Mouse (Mus musculus) spleen, postnatal 10 days (tissue): ENCODE measurements around the gene Ranbp2.

Experiments
- DNase-seq, 2 experiments: peaks; one replicate each; pipeline ENCODE4 v3.0.0; 2021 to 2022; ENCODE audit warnings: low spot score in 2 of 2

Gene Ranbp2

DNA sequence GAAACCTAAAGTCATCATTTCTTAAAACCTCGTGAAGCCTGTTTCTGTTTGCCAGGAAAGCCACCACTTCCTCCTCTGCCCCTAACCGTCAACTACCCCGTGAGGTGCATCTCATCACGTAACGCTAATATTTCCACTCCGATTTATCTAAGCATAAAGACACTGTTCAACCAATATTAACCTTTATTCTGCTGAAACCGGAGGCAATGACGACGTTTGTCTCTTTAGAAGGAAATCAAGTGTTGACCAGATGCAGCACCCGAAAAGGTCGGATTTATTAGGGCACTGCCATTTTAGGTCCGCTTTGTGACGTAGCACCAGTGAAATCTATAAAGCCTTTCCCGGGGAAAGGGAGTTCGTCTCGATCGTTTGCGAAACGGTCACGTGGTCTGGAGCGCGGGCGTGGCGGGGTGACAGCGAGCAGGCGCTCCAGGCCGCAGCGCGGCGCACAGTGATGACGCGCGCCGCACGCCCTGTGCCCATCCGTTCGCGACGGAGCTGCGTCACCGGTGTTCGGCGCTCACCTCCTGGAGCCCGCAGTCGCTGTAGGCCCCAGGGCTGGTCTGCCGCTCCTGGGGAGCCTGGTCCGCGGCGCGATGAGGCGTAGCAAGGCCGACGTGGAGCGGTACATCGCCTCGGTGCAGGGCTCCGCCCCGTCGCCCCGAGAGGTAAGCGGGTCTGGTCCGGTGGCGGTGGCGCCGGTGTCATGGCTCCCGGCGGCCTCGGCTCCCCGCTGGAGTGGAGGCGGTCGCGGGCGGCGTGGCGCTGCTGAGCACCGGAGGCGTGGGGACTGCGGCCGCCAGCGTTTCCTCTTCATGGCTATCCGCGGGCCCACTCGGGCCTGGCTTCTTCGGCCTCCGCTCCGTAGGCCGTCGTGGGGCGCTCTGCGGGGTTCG is at the start of gene Ranbp2:
Ranbp2 (plus strand) TSS at position 537 of the 896 bp plus-strand sequence.
- peak; percentile 97 to 99 for DNase-seq

DNA sequence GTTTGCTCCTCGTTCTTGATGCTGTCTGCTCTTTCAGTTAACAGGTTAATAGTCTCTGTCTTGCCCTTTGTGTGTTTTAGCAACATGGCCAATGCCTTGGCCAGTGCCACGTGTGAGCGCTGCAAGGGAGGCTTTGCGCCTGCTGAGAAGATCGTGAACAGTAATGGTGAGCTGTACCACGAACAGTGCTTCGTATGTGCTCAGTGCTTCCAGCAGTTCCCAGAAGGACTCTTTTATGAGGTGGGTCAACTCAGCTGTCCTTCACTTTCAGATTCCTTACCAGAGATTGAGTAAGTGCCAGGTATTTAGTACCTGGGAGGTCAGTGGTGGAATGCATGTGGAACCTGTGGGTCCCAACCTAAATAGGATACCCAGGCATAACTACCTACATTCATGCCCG is 47.8 kb upstream of the Ranbp2 start:
- no peak for DNase-seq

DNA sequence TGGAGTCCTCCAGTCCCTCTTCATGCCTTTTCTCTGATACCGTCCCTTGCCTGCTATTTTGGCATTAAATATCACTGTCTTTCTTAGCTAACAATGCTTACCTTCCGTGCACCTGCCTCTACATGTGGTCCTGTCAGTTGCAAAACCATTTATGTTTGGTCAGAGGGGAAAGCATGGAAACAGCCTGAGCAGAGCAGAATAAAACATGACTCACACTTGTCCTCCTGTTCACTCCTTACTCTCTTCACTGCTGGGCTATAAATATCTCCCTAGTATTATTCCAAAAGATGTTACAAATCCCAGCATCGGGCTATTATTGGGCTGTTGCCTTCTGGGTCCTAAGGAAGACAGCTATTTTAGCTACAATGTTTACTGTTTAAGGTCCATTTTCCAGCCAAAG is 44.9 kb upstream of the Ranbp2 start:
- no peak for DNase-seq

DNA sequence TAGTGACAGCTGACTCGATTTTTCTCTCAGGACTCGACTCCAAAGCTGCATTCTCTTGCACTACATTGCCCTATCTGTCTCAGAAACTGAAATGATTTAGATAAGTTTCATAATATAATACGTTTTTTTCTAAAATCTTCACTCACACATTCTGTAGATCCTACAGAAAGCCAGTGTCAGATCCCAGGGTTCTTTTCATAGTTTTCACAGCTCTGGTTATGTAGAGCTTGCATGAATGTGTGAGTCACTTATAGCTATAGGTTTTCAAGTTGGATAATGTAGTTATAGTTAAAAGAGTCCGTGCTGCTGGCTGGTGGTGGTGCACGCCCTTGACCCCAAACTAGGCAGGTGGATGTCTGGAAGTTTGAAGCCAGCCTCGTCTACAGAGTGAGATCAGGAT is 42.1 kb upstream of the Ranbp2 start:
- DNase-seq: no peak

DNA sequence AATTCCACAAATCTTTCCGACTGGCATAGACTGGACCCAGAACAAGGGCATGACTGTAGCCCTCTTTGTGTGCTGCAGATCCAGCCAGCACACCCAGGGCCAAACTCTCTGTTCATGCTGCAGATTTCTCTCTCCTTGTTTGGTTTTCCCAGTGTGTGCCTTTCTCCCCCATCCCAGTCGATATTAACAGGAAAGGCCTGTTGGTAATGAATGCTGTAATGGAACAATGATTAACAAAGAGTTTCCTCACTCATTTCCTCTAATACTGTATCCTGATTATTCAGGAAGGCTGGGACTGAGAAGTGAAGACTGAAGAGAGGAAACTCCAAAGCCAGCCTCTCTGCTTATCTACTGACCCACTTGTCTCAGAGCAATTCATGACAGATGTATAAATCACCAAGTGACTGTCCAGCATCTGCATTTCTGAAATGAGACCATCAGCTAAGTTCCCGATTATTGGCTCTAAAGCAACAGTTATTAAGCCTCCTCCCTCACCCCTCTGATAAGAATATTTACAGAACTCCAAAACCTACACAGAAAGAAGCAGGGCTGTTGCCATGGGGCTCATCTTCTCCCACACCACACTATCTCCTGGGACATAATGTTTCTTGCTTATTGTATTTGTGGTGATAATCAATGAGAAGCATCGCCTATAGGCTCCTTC is 41.3 kb upstream of the Ranbp2 start:
- no peak for DNase-seq

DNA sequence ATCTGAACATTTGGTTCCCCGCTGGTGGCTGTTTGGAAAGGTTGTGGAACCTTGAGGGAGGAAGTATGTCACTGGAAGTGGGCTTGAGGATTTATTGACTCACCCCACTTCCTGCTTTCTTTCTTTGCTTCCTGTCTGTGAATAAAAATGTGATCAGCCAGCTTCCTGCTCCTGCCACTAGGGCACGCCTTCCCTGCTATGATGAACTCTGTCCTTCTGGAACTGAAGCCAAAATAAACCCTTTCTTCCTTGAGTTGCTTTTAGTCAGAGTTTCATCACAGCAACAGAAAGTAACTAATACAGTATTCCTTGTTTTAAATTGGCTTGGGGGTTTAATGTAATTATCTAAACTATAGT is 40.8 kb upstream of the Ranbp2 start:
- DNase-seq: no peak

DNA sequence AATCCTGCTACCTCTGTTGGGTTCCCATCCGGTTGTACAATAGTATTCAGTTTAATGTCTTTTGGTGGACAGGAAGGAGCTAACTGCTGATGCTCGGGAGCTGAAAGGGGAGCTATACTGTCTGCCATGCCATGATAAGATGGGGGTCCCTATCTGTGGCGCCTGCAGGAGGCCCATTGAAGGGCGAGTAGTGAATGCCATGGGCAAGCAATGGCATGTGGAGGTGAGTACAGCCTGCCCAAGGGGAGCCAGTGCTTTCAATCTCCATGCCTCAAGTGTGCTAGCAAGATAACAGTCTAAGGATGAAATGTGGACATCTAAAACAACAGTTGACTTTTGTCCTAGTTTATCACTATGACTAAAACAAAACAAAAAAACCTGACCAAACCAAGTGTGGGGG is 34.4 kb upstream of the Ranbp2 start:
- DNase-seq: peak in 1 of 2 experiments; percentile 38

DNA sequence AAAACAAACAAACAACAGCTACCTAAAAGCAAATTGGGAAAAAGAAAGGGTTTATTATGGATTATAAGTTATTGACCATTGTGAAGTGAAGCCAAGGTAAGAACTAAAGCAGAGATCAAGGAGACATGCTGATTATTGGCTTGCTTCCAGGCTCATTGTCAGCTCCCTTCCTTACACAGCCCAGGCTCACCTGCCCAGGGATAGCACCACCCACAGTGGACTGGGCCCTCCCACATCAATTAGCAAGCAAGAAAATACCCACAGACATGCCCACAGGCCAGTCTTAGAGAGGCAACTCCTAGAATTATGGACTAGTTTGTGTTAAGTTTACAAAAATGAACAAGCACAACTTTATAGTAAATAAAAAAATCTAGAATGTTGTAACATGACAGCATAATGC is 33.9 kb upstream of the Ranbp2 start:
- DNase-seq: no peak

DNA sequence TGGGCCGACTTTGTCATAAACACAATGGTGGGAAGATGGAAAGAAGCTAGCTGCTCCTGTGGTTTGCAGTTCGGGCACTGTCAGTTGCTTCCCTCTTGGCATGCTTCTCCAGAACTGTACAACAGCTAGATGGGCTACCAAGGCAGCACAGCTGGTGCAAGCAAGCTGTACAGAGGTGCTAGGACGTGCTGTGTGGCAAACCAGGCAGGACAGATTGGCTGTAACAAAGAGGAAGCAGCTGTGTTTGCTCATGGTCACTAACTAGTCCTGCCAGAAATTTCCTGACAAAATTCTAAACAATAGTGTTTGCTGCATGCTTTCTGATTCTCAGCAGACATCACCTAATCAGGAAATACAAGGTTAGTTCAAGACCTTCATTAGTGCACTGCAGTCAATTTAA is 30.0 kb upstream of the Ranbp2 start:
- no peak for DNase-seq

DNA sequence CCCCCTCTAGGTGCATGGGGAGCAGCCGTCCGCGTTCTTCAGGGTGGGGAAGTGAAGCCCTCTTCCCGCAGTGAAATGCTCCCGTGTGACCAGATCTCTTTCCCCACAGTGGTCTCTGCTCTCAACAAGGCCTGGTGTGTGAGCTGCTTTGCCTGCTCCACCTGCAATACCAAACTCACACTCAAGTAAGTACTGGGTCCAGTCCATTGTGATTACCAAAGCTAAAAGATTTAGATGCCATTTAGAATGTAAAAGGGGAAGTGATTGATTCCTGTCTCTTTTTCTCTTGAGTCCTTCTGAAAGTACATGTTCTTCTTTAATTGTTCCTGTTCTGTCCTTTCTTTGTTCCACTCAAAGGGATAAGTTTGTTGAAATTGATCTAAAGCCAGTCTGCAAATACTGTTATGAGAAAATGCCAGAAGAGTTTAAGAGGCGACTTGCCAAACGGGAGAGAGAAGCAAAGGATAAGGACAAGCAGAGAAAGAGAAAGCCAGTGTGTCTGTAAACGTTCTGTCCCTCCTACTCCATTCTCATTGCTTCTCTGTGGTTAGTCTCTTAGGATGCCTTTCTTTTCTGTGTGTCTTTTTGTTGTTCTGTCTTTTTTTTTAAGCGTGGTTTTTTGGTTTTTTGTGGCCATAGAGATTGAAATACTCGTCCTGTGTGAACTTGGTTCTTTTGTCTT is 28.3 kb upstream of the Ranbp2 start:
- no peak for DNase-seq

DNA sequence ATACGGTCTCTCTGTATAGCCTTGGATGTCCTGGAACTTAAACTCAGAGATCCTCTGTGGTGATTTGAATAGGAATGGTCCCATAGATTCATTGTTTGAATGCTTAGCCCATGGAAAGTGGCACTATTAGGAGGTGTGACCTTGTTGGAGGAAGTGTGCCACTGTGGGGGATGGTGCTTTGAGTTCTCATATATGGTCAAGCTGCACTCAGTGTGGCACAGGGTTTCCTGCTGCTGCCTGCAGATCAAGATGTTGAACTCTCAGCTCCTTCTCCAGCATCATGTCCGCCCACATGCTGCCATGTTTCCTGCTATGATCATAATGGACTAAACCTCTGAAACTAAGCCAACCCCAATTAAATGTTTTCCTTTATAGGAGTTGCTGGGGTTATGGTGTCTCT is 18.8 kb upstream of the Ranbp2 start:
- DNase-seq: no peak

DNA sequence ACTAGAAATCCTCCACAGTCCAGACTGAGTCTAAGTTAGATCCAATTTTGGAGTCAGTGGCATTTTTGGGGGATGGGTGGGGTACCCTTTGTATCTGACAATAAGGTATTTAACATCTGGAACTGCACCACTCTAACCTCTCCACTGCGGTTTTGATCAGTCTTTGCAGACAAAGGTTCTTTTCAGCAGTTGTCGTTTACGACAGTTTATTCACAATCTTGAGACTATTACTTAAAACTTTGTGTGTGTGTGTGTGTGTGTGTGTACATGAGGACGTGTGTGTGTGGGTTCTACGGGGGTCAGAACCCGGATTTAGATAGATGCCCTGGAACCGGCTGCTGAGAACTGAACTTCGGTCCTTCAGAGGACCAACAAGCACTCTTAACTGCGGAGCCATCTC is 870 bp upstream of the Ranbp2 start:
- peak; percentile 17 to 34 for DNase-seq

DNA sequence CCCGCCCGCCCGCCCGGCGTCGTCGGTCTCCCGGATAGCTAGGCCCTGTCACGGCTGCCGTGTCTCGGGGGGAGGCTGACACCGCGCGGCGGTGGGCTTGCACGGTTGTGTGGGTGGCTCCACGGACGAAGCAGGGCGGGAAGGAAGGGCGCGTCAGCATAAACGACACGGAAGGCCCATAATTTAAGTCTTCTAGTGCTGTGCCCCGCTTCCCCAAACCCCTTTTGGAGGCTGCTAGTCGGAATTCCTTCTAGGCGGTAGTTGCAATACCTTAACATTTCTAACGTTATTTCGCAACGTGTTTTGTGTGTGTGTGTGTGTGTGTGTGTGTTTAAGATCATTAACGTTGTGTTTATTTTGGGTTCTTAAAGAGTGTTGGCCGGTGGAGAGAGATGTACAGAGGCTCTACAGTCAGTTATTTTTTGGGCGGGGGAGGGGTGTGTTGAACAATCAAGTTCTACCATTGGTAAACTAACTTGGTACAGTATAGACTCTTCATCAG is 611 bp downstream of the Ranbp2 start:
- DNase-seq: peak in 1 of 2 experiments; percentile 67

DNA sequence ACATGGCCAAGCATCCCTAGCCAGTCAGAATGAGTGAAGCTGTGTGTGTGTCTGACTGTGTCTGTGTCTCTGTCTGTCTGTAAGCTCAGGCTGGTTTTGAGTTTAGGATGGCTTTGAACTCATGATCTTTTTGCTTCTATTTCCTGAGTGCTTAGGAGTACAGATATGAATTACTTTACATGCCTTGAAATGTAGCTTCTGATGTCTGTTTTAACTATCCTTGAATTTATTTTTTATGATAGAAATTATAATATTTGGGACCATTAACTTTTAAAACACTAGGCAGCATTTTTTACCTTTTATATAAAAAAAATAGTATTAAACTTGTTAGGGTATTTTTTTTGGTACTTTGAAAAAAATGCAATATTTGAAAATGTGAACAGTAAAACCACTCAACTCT is 4.9 kb downstream of the Ranbp2 start:
- no peak for DNase-seq

DNA sequence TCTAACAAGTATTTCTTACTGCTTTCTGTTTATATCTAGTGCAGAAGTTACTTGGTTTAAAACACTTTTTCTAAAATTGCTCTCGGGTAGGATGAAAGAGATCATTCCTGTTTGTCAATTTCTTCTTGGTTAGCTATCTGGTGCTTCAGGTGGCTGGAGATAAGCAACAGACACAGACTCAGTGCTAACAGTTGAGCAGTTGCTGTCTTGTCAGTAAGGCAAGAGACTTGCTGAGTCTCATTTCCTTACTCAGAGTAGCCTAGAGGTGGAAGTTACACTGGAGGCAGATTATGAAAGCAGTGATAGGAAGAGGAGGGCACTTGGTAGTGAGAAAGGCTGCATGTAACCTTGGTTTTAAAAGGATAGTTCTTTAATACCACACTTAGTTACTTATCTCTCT is 5.5 kb downstream of the Ranbp2 start:
- DNase-seq: no peak

DNA sequence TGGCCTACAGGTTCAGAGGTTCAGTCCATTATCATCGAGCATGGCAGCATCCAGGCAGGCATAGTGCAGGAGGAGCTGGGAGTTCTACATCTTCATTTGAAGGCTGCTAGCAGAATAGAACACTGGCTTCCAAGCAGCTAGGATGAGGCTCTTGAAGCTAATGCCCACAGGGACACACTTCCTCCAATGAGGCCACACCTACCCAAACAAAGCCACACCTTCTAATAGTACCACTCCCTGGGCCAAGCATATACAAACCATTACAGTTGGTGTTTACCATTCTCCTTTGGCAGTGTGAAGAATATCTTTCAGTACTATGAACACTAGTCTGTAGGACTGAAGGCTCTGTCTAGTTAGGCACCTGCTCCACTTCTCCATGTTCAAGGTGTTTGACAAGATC is 13.2 kb downstream of the Ranbp2 start:
- no peak for DNase-seq

DNA sequence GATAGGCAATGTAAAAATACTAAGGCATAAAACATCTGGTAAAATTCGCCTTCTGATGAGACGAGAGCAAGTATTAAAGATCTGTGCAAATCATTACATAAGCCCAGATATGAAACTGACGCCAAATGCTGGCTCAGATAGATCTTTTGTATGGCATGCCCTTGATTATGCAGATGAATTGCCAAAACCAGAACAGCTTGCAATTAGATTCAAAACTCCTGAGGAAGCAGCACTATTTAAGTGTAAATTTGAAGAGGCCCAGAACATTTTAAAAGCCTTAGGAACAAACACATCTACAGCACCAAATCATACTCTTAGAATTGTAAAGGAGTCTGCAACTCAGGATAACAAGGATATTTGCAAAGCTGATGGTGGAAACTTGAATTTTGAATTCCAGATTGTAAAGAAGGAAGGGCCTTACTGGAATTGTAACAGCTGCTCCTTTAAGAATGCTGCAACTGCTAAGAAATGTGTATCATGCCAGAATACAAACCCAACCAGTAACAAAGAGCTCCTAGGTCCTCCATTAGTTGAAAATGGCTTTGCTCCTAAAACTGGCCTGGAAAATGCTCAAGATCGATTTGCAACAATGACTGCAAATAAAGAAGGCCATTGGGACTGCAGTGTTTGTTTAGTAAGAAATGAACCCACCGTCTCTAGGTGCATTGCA is 30.5 kb downstream of the Ranbp2 start:
- no peak for DNase-seq

DNA sequence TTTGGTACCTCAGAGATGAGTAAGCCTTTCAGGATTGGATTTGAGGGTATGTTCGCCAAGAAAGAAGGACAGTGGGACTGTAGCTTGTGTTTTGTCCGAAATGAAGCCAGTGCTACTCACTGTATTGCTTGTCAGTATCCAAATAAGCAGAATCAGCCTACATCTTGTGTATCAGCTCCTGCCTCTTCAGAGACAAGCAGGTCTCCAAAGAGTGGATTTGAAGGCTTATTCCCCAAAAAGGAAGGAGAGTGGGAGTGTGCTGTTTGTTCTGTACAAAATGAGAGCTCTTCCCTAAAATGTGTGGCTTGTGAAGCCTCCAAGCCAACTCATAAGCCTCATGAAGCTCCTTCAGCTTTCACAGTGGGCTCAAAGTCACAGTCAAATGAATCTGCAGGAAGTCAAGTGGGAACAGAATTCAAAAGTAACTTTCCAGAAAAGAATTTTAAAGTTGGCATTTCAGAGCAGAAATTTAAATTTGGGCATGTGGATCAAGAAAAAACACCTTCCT is 31.4 kb downstream of the Ranbp2 start:
- DNase-seq: no peak

DNA sequence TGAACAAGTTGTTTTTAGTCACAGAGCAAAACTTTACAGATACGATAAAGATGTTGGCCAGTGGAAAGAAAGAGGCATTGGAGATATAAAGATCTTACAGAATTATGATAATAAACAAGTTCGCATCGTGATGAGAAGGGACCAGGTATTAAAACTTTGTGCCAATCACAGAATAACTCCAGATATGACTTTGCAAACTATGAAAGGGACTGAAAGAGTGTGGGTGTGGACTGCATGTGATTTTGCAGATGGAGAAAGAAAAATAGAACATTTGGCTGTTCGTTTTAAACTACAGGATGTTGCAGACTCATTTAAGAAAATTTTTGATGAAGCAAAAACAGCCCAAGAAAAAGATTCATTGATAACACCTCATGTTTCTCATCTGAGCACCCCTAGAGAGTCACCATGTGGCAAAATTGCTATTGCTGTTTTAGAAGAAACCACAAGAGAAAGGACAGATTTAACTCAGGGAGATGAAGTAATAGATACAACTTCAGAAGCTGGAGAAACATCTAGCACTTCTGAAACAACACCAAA is 33.3 kb downstream of the Ranbp2 start:
- DNase-seq: no peak

DNA sequence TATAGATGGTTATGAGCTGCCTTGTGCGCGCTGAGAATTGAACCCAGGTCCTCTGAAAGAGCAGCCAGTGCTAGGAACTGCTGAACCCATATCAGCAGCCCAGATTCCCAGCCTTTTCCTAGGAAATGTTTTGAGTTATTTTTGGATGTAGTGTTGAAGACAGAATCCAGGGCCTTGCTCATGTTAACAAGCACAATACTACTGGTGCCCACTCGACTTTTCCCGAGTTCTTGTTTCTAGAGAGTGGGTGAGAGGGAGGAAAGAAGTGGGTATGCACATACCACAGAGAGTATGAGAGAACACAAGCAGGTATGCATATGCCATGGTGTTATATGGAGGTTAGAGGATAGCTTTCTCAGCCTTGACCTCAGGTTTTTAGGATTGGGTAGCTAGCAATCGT is 44.3 kb downstream of the Ranbp2 start:
- DNase-seq: no peak

DNA sequence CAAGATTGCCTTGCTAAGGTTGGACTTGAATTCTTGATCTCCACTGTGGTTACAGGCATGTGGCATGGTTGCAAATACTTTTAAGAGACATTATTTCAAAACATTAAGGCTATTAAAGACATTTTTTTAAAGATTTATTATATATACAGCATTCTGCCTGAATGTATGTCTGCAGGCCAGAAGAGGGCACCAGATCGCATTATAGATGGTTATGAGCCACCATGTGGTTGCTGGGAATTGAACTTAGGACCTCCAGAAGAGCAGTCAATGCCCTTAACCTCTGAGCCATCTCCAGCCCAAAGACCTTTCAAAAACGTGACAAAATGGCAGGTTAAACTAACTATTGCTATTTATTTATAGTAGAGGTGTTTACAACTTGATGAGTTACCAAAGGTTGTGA is 48.9 kb downstream of the Ranbp2 start:
- peak in 1 of 2 experiments; percentile 20 for DNase-seq

DNA sequence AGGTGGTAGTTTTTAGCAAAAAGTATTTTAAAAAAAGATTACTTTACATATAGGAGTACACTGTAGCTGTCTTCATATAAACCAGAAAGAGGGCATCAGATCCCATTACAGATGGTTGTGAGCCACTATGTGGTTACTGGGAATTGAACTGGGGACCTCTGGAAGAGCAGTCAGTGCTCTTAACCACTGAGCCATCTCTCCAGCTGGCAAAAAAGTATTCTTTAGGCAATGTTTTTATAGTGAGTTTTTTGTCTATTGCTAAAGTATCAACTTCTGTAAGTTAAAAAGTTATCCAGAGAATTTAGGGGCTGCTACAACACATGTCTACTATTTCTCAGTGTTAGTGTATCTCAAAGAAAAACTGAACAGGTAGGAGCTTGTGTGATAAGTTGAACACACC is 50.0 kb downstream of the Ranbp2 start:
- DNase-seq: no peak
